Mouse (Mus musculus): ENCODE measurements around the gene Olfm3. TPM values are rescaled to one million over a fixed set of nuclear protein-coding genes. Genes with fewer than 3 reads are reported as not detected.

Olfm3 gene
- polyA plus RNA-seq, 1 experiment from 2014 or later = 22.6 TPM

DNA sequence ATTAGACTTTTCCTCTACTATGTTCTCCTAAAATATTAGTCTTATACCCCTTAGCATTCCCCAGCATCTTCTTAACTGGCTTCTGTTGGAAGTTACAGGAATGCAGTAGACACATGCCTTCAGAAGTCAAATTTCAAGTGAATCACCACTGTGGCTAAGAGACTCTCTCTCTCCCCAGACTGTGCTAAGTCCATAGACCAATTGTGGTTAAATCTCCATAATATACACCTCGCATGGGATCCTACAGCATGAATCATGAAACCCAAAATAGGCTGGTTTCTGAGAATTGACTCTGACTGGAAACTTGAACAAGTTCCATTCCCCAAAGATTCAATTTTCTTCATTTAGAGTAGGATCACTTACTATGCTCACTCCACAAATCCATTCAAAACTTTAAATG, 124.2 kb downstream of the Olfm3 start:
- ATAC-seq = no peak
- H3K36me3 ChIP-seq (ENCODE audit: control insufficient read depth, insufficient read depth, low read length) = no peaks in the 10 kb centered on the region
- H3K27me3 ChIP-seq (ENCODE audit: control insufficient read depth, insufficient read depth, low read depth, low read length) = no peaks in the 10 kb centered on the region
- no peak overlapping the region for H3K4me2 ChIP-seq (ENCODE audit: low read length)
- H3K4me3 ChIP-seq (ENCODE audit: low read depth, low read length) = no peak overlapping the region
- no peaks in the 10 kb centered on the region for H3K4me1 ChIP-seq (ENCODE audit: control insufficient read depth, insufficient read depth, low read length)
- whole genome bisulfite sequencing = 94% methylated on average over 1 of the region's 1 CpGs
- no peaks in the 10 kb centered on the region for H3K9me3 ChIP-seq (replicated peaks; ENCODE audit: control insufficient read depth, low read length, poor library complexity, severe bottlenecking)
- H3K9ac ChIP-seq (ENCODE audit: low read depth, low read length) = no peak overlapping the region
- H3K27ac ChIP-seq (ENCODE audit: low read length) = no peak overlapping the region

- H3K9ac ChIP-seq (ENCODE audit: low read depth, low read length) = no peak overlapping the region
- no peak for ATAC-seq
- no peaks in the 10 kb centered on the region for H3K36me3 ChIP-seq (ENCODE audit: control insufficient read depth, insufficient read depth, low read length)
- H3K4me1 ChIP-seq (ENCODE audit: control insufficient read depth, insufficient read depth, low read length) = no peaks in the 10 kb centered on the region
- H3K27ac ChIP-seq (ENCODE audit: low read length) = no peak overlapping the region
- H3K4me3 ChIP-seq (ENCODE audit: low read depth, low read length) = no peak overlapping the region
- H3K9me3 ChIP-seq (replicated peaks; ENCODE audit: control insufficient read depth, low read length, poor library complexity, severe bottlenecking) = no peaks in the 10 kb centered on the region
- 83% methylated on average over 1 of the region's 1 CpGs for WGBS
- no peak overlapping the region for H3K4me2 ChIP-seq (ENCODE audit: low read length)
- no peaks in the 10 kb centered on the region for H3K27me3 ChIP-seq (ENCODE audit: control insufficient read depth, insufficient read depth, low read depth, low read length)
These were observed 124.7 kb downstream of the Olfm3 start for GRCm38 (mm10) chr3:115028611-115029010.

- Histone ChIP-seq H3K27me3 (ENCODE audit: control insufficient read depth, insufficient read depth, low read depth, low read length) (no peaks in the 10 kb centered on the region), H3K4me3 (ENCODE audit: low read depth, low read length) (no peak overlapping the region), H3K36me3 (ENCODE audit: control insufficient read depth, insufficient read depth, low read length) (no peaks in the 10 kb centered on the region), H3K27ac (ENCODE audit: low read length) (no peak overlapping the region), H3K9me3 (replicated peaks; ENCODE audit: control insufficient read depth, low read length, poor library complexity, severe bottlenecking) (no peaks in the 10 kb centered on the region), H3K9ac (ENCODE audit: low read depth, low read length) (no peak overlapping the region), H3K4me2 (ENCODE audit: low read length) (no peak overlapping the region), H3K4me1 (ENCODE audit: control insufficient read depth, insufficient read depth, low read length) (no peaks in the 10 kb centered on the region)
- 90% methylated on average over 5 of the region's 5 CpGs for WGBS
- no peak for ATAC-seq
These were observed 145.2 kb downstream of the Olfm3 start for GRCm38 (mm10) chr3:115049060-115049459.

DNA sequence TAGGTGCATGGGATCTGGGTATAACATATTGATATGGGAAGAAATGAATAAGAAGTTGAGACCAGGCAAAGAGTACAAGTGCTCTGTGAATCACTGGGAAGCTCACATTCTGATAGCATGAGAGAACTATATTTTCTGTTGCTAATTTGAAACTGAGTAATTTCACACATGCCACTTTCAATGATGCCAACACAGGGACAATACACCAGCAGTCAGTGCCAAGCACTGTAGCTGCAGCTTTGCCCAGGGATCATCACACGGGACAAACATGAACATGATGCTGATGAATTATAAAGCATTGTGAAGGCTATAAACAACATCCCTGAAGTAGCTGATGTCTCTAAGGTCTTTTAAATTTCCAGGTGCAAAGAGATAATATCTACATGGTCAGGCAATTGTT, 161.0 kb downstream of the Olfm3 start:
- no peak overlapping the region for H3K9ac ChIP-seq (ENCODE audit: low read depth, low read length)
- no peak overlapping the region for H3K4me2 ChIP-seq (ENCODE audit: low read length)
- no peaks in the 10 kb centered on the region for H3K9me3 ChIP-seq (replicated peaks; ENCODE audit: control insufficient read depth, low read length, poor library complexity, severe bottlenecking)
- no peak overlapping the region for H3K27ac ChIP-seq (ENCODE audit: low read length)
- no peaks in the 10 kb centered on the region for H3K36me3 ChIP-seq (ENCODE audit: control insufficient read depth, insufficient read depth, low read length)
- WGBS = 76% methylated on average over 1 of the region's 1 CpGs
- no peak for ATAC-seq
- no peaks in the 10 kb centered on the region for H3K27me3 ChIP-seq (ENCODE audit: control insufficient read depth, insufficient read depth, low read depth, low read length)
- H3K4me1 ChIP-seq (ENCODE audit: control insufficient read depth, insufficient read depth, low read length) = no peaks in the 10 kb centered on the region
- no peak overlapping the region for H3K4me3 ChIP-seq (ENCODE audit: low read depth, low read length)

- H3K9ac ChIP-seq (ENCODE audit: low read depth, low read length) = no peak overlapping the region
- H3K4me1 ChIP-seq (ENCODE audit: control insufficient read depth, insufficient read depth, low read length) = peaks cover 5% of the 10 kb centered on the region
- peak; percentile 51; the same call in 1 of the 2 replicates for ATAC-seq
- no peaks in the 10 kb centered on the region for H3K9me3 ChIP-seq (replicated peaks; ENCODE audit: control insufficient read depth, low read length, poor library complexity, severe bottlenecking)
- no peak overlapping the region for H3K4me2 ChIP-seq (ENCODE audit: low read length)
- WGBS = 42% methylated on average over 12 of the region's 12 CpGs
- no peak overlapping the region for H3K27ac ChIP-seq (ENCODE audit: low read length)
- no peaks in the 10 kb centered on the region for H3K27me3 ChIP-seq (ENCODE audit: control insufficient read depth, insufficient read depth, low read depth, low read length)
- H3K4me3 ChIP-seq (ENCODE audit: low read depth, low read length) = no peak overlapping the region
- no peaks in the 10 kb centered on the region for H3K36me3 ChIP-seq (ENCODE audit: control insufficient read depth, insufficient read depth, low read length)
These were observed 176.7 kb downstream of the Olfm3 start for GRCm38 (mm10) chr3:115080428-115081181.

DNA sequence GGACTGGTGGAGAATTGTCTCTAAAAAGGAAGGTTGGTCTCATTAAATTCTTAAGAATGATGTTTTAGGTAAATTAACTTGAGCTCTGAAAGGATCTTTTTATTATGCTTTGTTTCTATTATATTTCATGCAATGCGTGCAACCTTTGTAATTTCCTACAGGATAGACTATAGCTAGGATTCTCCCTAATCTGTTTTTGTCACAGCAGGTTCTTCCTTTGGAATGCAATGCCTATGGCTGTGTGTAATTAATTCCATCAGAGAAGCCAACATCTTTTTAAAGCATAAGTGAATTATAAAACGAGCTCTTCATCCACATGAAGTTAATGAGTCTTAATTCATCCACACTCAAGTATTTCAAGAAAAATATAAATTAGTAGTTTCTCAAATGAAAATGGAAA, 177.5 kb downstream of the Olfm3 start:
- no peaks in the 10 kb centered on the region for H3K27me3 ChIP-seq (ENCODE audit: control insufficient read depth, insufficient read depth, low read depth, low read length)
- ATAC-seq = no peak
- 29% methylated on average over 2 of the region's 2 CpGs for WGBS
- no peak overlapping the region for H3K9ac ChIP-seq (ENCODE audit: low read depth, low read length)
- H3K27ac ChIP-seq (ENCODE audit: low read length) = no peak overlapping the region
- H3K4me3 ChIP-seq (ENCODE audit: low read depth, low read length) = no peak overlapping the region
- H3K4me1 ChIP-seq (ENCODE audit: control insufficient read depth, insufficient read depth, low read length) = peaks cover 5% of the 10 kb centered on the region
- H3K36me3 ChIP-seq (ENCODE audit: control insufficient read depth, insufficient read depth, low read length) = no peaks in the 10 kb centered on the region
- no peaks in the 10 kb centered on the region for H3K9me3 ChIP-seq (replicated peaks; ENCODE audit: control insufficient read depth, low read length, poor library complexity, severe bottlenecking)
- no peak overlapping the region for H3K4me2 ChIP-seq (ENCODE audit: low read length)

GRCm38 (mm10) chr3:115082947-115083346, 179.1 kb downstream of the Olfm3 start:
- no peaks in the 10 kb centered on the region for H3K27me3 ChIP-seq (ENCODE audit: control insufficient read depth, insufficient read depth, low read depth, low read length)
- no peak for ATAC-seq
- H3K36me3 ChIP-seq (ENCODE audit: control insufficient read depth, insufficient read depth, low read length) = no peaks in the 10 kb centered on the region
- H3K4me2 ChIP-seq (ENCODE audit: low read length) = no peak overlapping the region
- no peaks in the 10 kb centered on the region for H3K9me3 ChIP-seq (replicated peaks; ENCODE audit: control insufficient read depth, low read length, poor library complexity, severe bottlenecking)
- H3K4me1 ChIP-seq (ENCODE audit: control insufficient read depth, insufficient read depth, low read length) = peaks cover 5% of the 10 kb centered on the region
- no peak overlapping the region for H3K27ac ChIP-seq (ENCODE audit: low read length)
- no peak overlapping the region for H3K9ac ChIP-seq (ENCODE audit: low read depth, low read length)
- no peak overlapping the region for H3K4me3 ChIP-seq (ENCODE audit: low read depth, low read length)

DNA sequence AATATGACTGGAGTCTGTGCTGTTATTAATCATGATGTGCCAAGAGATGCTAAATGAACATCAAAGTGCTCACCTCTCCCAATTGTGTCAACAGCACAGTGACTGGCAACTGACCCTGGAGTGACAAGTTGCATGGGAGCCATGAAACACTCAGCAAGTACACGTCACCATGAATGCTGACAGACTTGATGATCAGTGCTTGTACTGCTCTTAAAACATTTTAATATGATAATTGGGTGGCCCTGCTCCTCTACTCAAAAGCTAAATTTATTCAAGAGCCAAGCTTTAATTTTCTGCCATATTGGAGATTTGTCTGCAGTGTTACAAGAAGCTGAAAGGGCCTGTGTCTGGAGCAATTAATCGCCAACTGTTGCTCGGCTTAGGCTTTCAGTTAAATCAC, 184.4 kb downstream of the Olfm3 start:
- Histone ChIP-seq H3K4me2 (ENCODE audit: low read length) (no peak overlapping the region), H3K9ac (ENCODE audit: low read depth, low read length) (no peak overlapping the region), H3K27me3 (ENCODE audit: control insufficient read depth, insufficient read depth, low read depth, low read length) (no peaks in the 10 kb centered on the region), H3K36me3 (ENCODE audit: control insufficient read depth, insufficient read depth, low read length) (no peaks in the 10 kb centered on the region), H3K4me3 (ENCODE audit: low read depth, low read length) (no peak overlapping the region), H3K9me3 (replicated peaks; ENCODE audit: control insufficient read depth, low read length, poor library complexity, severe bottlenecking) (no peaks in the 10 kb centered on the region), H3K27ac (ENCODE audit: low read length) (no peak overlapping the region), H3K4me1 (ENCODE audit: control insufficient read depth, insufficient read depth, low read length) (peaks cover 2% of the 10 kb centered on the region; the same call in 1 of the 2 replicates)
- WGBS = 61% methylated on average over 3 of the region's 3 CpGs
- ATAC-seq = no peak

DNA sequence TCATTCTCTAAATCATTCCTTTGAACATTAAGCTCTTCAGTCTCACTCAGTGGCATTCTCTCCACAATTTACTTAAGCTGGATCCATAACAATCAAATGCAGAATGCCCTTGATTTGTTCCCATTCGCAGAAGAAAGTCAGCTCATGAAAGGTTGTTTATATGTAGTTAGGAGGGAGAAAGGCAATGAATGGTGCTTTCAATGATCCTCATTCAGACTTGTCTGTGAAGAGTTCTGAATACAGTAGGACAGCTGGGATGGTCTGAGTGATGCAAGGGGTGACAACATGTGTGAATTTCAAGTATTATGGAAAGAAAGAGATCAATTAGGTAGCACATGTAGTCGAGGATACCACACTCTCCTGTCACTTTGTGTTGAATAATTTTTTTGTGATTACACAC, 186.8 kb downstream of the Olfm3 start:
- no peak overlapping the region for H3K27ac ChIP-seq (ENCODE audit: low read length)
- no peaks in the 10 kb centered on the region for H3K27me3 ChIP-seq (ENCODE audit: control insufficient read depth, insufficient read depth, low read depth, low read length)
- no peak overlapping the region for H3K4me3 ChIP-seq (ENCODE audit: low read depth, low read length)
- no peak overlapping the region for H3K9ac ChIP-seq (ENCODE audit: low read depth, low read length)
- ATAC-seq = no peak
- H3K36me3 ChIP-seq (ENCODE audit: control insufficient read depth, insufficient read depth, low read length) = no peaks in the 10 kb centered on the region
- no peaks in the 10 kb centered on the region for H3K9me3 ChIP-seq (replicated peaks; ENCODE audit: control insufficient read depth, low read length, poor library complexity, severe bottlenecking)
- peaks cover 2% of the 10 kb centered on the region; the same call in 1 of the 2 replicates for H3K4me1 ChIP-seq (ENCODE audit: control insufficient read depth, insufficient read depth, low read length)
- no peak overlapping the region for H3K4me2 ChIP-seq (ENCODE audit: low read length)
- 21% methylated on average over 2 of the region's 2 CpGs for WGBS
